ENCODE assay signal across 9 mouse cellular contexts in the genomic region with DNA sequence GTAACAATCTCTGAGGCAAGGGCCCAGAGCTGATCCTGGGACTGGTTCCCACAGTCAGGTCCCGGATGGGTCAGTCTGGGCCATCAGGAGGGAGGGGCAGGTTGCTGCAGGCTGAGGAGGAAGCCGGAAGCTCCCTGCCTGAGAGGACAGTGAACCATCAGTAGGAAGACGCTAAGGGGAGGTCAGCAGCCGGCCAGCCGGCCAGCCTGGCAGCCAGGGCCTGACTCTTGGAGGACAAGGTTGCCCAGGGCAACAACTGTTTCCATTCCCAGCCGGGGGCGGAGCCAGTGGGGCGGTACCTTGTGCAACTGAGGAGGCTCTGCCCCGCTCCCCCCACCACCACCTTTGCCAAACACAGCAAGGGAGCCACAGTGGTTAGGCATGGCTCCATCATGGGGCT. TPM values are rescaled to one million over a fixed set of nuclear protein-coding genes. Genes with fewer than 3 reads are reported as not detected.
A peak's percentile ranks its signal among the peaks of the same experiment; 100 is the strongest.
DNase-seq lines count a peak whose midpoint lies in the region; ATAC-seq and TF ChIP-seq lines count a peak whose summit lies in the region.
"Had no signal": no experiment of that assay in that cellular context is flagged by ENCODE, and none has a peak within 500 bp of the region (broad histone marks: within the 10 kb centered on the region; RNA-seq: fewer than 3 reads in every experiment).

No protein-coding gene starts in this region.

- no peak for TF ChIP-seq EP300 in lung, postnatal 0 days (IDR thresholded peaks at IDR 0.05)

- peak overlapping the region; percentile 63; the same call in 1 of the 2 replicates for H3K27ac ChIP-seq in left cerebral cortex, adult 2 months
- no peak overlapping the region; the same call in 1 of the 2 replicates for H3K27ac ChIP-seq in heart, embryonic 11.5 days (ENCODE audit: low read depth, low read length)
- peak overlapping the region; percentile 27; the same call in 1 of the 2 replicates for H3K27ac ChIP-seq in lung, postnatal 0 days (ENCODE audit: low read length)

- no peaks in the 10 kb centered on the region for H3K9me3 ChIP-seq in heart, embryonic 11.5 days (replicated peaks; ENCODE audit: control insufficient read depth, low read length)
- H3K9me3 ChIP-seq in lung, postnatal 0 days (ENCODE audit: low read length) = no peaks in the 10 kb centered on the region

- DNase-seq in left cerebral cortex, adult 2 months (ENCODE audit: extremely low spot score in 1 of 2, low spot score in 2 of 2) = peak in 1 of 2 experiments; percentile 28
- DNase-seq in left cerebral cortex, postnatal 36 days (ENCODE audit: low spot score in 2 of 2) = no peak
- peak; percentile 89 for DNase-seq in embryo, embryonic 10.5 days (ENCODE audit: low spot score)
- DNase-seq in kidney, adult 8-10 months = peak; percentile 59 to 73
- DNase-seq in lung, postnatal 0 days (ENCODE audit: low spot score) = peak; percentile 74
- peak; percentile 88 for DNase-seq in testis, postnatal 10 days (ENCODE audit: low spot score)
- no peak for DNase-seq in spleen, postnatal 10 days (ENCODE audit: low spot score in 2 of 2)

- H3K4me1 ChIP-seq in heart, embryonic 11.5 days (ENCODE audit: control insufficient read depth, insufficient read depth, low read length) = peaks cover 15% of the 10 kb centered on the region
- H3K4me1 ChIP-seq in lung, postnatal 0 days (ENCODE audit: insufficient read depth, low read depth, low read length) = peaks cover 4% of the 10 kb centered on the region

- no peak overlapping the region for H3K4me3 ChIP-seq in left cerebral cortex, adult 2 months
- no peak overlapping the region for H3K4me3 ChIP-seq in heart, embryonic 11.5 days (ENCODE audit: low read depth, low read length)
- no peak overlapping the region for H3K4me3 ChIP-seq in lung, postnatal 0 days (ENCODE audit: low read depth, low read length)
- H3K4me3 ChIP-seq: erythroblast, embryonic 14.5 days had no signal

- ATAC-seq in heart, embryonic 11.5 days (replicated peaks; ENCODE audit: insufficient number of reproducible peaks, low FRiP score, low TSS enrichment) = 0 out of 2 replicates have a peak, but pooled peaks have one; percentile 32
- ATAC-seq in lung, postnatal 0 days = peak; percentile 77

- no peak for TF ChIP-seq CTCF in left cerebral cortex, adult 2 months (IDR thresholded peaks at IDR 0.05)
- TF ChIP-seq CTCF in lung, postnatal 0 days (IDR thresholded peaks at IDR 0.05) = no peak

- H3K36me3 ChIP-seq in heart, embryonic 11.5 days (ENCODE audit: control insufficient read depth, insufficient read depth, low read length) = no peaks in the 10 kb centered on the region
- no peaks in the 10 kb centered on the region for H3K36me3 ChIP-seq in lung, postnatal 0 days (ENCODE audit: insufficient read depth, low read length)

- WGBS in heart, embryonic 11.5 days (ENCODE audit: insufficient replicate concordance) = 7% methylated on average over 9 of the region's 9 CpGs
- 7% methylated on average over 9 of the region's 9 CpGs for WGBS in lung, postnatal 0 days

- peak overlapping the region; percentile 12; the same call in 1 of the 2 replicates for H3K4me2 ChIP-seq in heart, embryonic 11.5 days
- H3K4me2 ChIP-seq in lung, postnatal 0 days (replicated peaks; ENCODE audit: low read depth, low read length) = no peak overlapping the region

- no peak overlapping the region for H3K9ac ChIP-seq in heart, embryonic 11.5 days (ENCODE audit: low read depth, low read length)
- H3K9ac ChIP-seq in lung, postnatal 0 days (replicated peaks; ENCODE audit: low read depth) = no peak overlapping the region

- intact Hi-C loops in left cerebral cortex, adult 2 months (cut with DNase I) = no loop called here
- intact Hi-C loops in left cerebral cortex, postnatal 36 days (cut with DNase I) = no loop called here

- no peaks in the 10 kb centered on the region for H3K27me3 ChIP-seq in heart, embryonic 11.5 days (ENCODE audit: control insufficient read depth, insufficient read depth, low read length)
- H3K27me3 ChIP-seq in lung, postnatal 0 days (replicated peaks; ENCODE audit: insufficient read depth, low read length) = no peaks in the 10 kb centered on the region

RNA-seq across cellular contexts. Expression of gene Wfdc1, which starts 5.1 kb away (rescaled TPM):
- 10 to 100 TPM in 1 of 2 experiments, 1 to 10 TPM in 1; 9.7 to 10.6 TPM for total RNA-seq in left cerebral cortex, adult 2 months (2021)
- total RNA-seq in left cerebral cortex, postnatal 36 days (2021) = 10 to 100 TPM in 1 of 2 experiments, 1 to 10 TPM in 1; 7.3 to 10.7 TPM
- polyA plus RNA-seq in heart, embryonic 11.5 days (2014; fragmentation: Nextera tagmentation; extraction: Ambion mirVana) = 2.1 and 2.3 TPM in 2 replicates
- polyA plus RNA-seq in lung, postnatal 0 days (2015; fragmentation: Nextera tagmentation; extraction: Ambion mirVana) = 130 and 164 TPM in 2 replicates
- polyA plus RNA-seq: erythroblast, embryonic 14.5 days had no signal

RNA-seq across cellular contexts. Expression of gene Kcng4, which starts 25.6 kb away (rescaled TPM):
- total RNA-seq in left cerebral cortex, adult 2 months (2021) = 1 to 10 TPM; 3.4 TPM
- 1 to 10 TPM; 3.1 to 3.7 TPM for total RNA-seq in left cerebral cortex, postnatal 36 days (2021)
- not detected in 2 replicates for polyA plus RNA-seq in heart, embryonic 11.5 days (2014; fragmentation: Nextera tagmentation; extraction: Ambion mirVana)
- 0.07 and 0.08 TPM in 2 replicates for polyA plus RNA-seq in lung, postnatal 0 days (2015; fragmentation: Nextera tagmentation; extraction: Ambion mirVana)
- polyA plus RNA-seq: erythroblast, embryonic 14.5 days had no signal

RNA-seq across cellular contexts. Expression of gene Atp2c2, which starts 38.7 kb away (rescaled TPM):
- total RNA-seq in left cerebral cortex, adult 2 months (2021) = 1 to 10 TPM; 1.8 to 2.3 TPM
- 1 to 10 TPM; 2.0 to 2.6 TPM for total RNA-seq in left cerebral cortex, postnatal 36 days (2021)
- 0.14 and 0.24 TPM in 2 replicates for polyA plus RNA-seq in heart, embryonic 11.5 days (2014; fragmentation: Nextera tagmentation; extraction: Ambion mirVana)
- 1.5 and 2.1 TPM in 2 replicates for polyA plus RNA-seq in lung, postnatal 0 days (2015; fragmentation: Nextera tagmentation; extraction: Ambion mirVana)
- polyA plus RNA-seq: erythroblast, embryonic 14.5 days had no signal

RNA-seq across cellular contexts. Expression of gene Adad2, which starts 48.5 kb away (rescaled TPM):
- under 1 TPM; 0.18 to 0.54 TPM for total RNA-seq in left cerebral cortex, adult 2 months (2021)
- under 1 TPM in 1 of 2 experiments, not detected in 1; 0.15 TPM for total RNA-seq in left cerebral cortex, postnatal 36 days (2021)
- polyA plus RNA-seq in heart, embryonic 11.5 days (2014; fragmentation: Nextera tagmentation; extraction: Ambion mirVana) = not detected in 2 replicates
- not detected in 2 replicates for polyA plus RNA-seq in lung, postnatal 0 days (2015; fragmentation: Nextera tagmentation; extraction: Ambion mirVana)
- polyA plus RNA-seq: erythroblast, embryonic 14.5 days had no signal

RNA-seq across cellular contexts. Expression of gene Taf1c, which starts 56.1 kb away (rescaled TPM):
- total RNA-seq in left cerebral cortex, adult 2 months (2021) = 10 to 100 TPM; 10.7 to 12.1 TPM
- total RNA-seq in left cerebral cortex, postnatal 36 days (2021) = 10 to 100 TPM; 10.1 to 10.3 TPM
- polyA plus RNA-seq in heart, embryonic 11.5 days (2014; fragmentation: Nextera tagmentation; extraction: Ambion mirVana) = 7.1 and 8.0 TPM in 2 replicates
- polyA plus RNA-seq in lung, postnatal 0 days (2015; fragmentation: Nextera tagmentation; extraction: Ambion mirVana) = 5.6 and 5.7 TPM in 2 replicates

Comparison
In these comparisons a context has a peak if more than half of its experiments do, and no peak if none do; other contexts are left out.
1. DNase-seq: peak in embryo, embryonic 10.5 days (single experiment), kidney, adult 8-10 months (2 of 2), lung, postnatal 0 days (single experiment) and testis, postnatal 10 days (single experiment); none in left cerebral cortex, postnatal 36 days (0 of 2) and spleen, postnatal 10 days (0 of 2).